Mouse (Mus musculus) embryonic facial prominence, embryonic 15.5 days (tissue): ENCODE data around the gene Bcas3. TPM values are rescaled to one million over a fixed set of nuclear protein-coding genes. Genes with fewer than 3 reads are reported as not detected.

Experiments used
- ATAC-seq: fragments of 200-750 bp; cut with Nextera tagmentation; 2 replicates; pipeline ENCODE4 v1.8.0; 2017; ENCODE audit warnings: low read depth, moderate TSS enrichment; ENCODE audit not compliant: insufficient number of reproducible peaks, low FRiP score, low TSS enrichment
- H3K27ac ChIP-seq: fragments of 300-500 bp; sonication (generic); replicated peaks from 2 replicates; pipeline ENCODE4 v1.5.1; 2015; ENCODE audit warnings: mild to moderate bottlenecking, inconsistent platforms
- H3K27me3 ChIP-seq: fragments of 300-500 bp; sonication (generic); 2 replicates; pipeline ENCODE4 v1.6.1; 2015; ENCODE audit warnings: inconsistent platforms
- H3K36me3 ChIP-seq: fragments of 300-500 bp; sonication (generic); 2 replicates; pipeline ENCODE4 v1.6.1; 2015; ENCODE audit warnings: mild to moderate bottlenecking, inconsistent platforms
- H3K4me1 ChIP-seq: fragments of 300-500 bp; sonication (generic); 2 replicates; pipeline ENCODE4 v1.6.1; 2015; ENCODE audit warnings: inconsistent platforms
- H3K4me2 ChIP-seq: fragments of 300-500 bp; sonication (generic); replicated peaks from 2 replicates; pipeline ENCODE4 v1.6.1; 2015; ENCODE audit warnings: mild to moderate bottlenecking, inconsistent platforms
- H3K4me3 ChIP-seq: fragments of 300-500 bp; sonication (generic); replicated peaks from 2 replicates; pipeline ENCODE4 v1.5.1; 2015; ENCODE audit warnings: mild to moderate bottlenecking, inconsistent platforms
- H3K9ac ChIP-seq: fragments of 300-500 bp; sonication (generic); 2 replicates; pipeline ENCODE4 v1.6.1; 2015; ENCODE audit warnings: inconsistent platforms
- H3K9me3 ChIP-seq: fragments of 300-500 bp; sonication (generic); replicated peaks from 2 replicates; pipeline ENCODE4 v1.6.1; 2016; ENCODE audit warnings: inconsistent platforms
- WGBS: fragments of 180-500 bp; shearing (Covaris S2); methylation state at CpG from one replicate; pipeline ENCODE4 v1.1.7; 2015; 5-methylcytosine and 5-hydroxymethylcytosine counted together
- polyA plus RNA-seq: library from polyadenylated mRNA; unstranded; fragments of >200 nt; fragmentation: Nextera tagmentation; extraction: Ambion mirVana; gene quantifications from 2 replicates; pipeline ENCODE4 v1.2.1, GENCODE M21; 2015

The Bcas3 gene
- polyA plus RNA-seq, 1 experiment from 2014 or later = 32.7 TPM

DNA sequence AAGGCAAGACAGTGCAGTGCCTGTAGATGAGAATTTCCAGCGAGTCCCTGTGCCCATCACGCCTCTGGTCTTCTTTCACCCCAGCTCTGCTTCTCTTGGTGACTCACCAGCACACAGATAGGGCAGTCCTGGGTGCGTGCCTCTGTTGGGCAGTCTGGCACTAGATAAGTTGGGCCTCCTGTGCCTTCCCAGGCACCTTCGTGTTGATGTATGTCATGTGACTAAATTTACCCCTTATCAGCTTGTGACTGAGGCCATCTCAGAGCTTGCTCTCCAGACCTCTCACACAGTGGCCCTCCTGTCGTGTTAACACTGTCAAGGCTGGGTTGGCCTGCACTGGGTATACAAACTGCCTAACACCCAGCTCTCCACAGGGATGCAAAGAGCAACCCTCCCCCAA is 451.1 kb downstream of the Bcas3 start:
- no peak overlapping the region for H3K27ac ChIP-seq
- H3K9ac ChIP-seq = no peak overlapping the region
- no peak overlapping the region for H3K4me3 ChIP-seq
- ATAC-seq = no peak
- WGBS = 87% methylated on average over 5 of the region's 5 CpGs
- H3K9me3 ChIP-seq = no peaks in the 10 kb centered on the region
- no peaks in the 10 kb centered on the region; the same call in 1 of the 2 replicates for H3K4me1 ChIP-seq
- no peaks in the 10 kb centered on the region for H3K27me3 ChIP-seq
- H3K4me2 ChIP-seq = no peak overlapping the region
- H3K36me3 ChIP-seq = no peaks in the 10 kb centered on the region; the same call in 1 of the 2 replicates

DNA sequence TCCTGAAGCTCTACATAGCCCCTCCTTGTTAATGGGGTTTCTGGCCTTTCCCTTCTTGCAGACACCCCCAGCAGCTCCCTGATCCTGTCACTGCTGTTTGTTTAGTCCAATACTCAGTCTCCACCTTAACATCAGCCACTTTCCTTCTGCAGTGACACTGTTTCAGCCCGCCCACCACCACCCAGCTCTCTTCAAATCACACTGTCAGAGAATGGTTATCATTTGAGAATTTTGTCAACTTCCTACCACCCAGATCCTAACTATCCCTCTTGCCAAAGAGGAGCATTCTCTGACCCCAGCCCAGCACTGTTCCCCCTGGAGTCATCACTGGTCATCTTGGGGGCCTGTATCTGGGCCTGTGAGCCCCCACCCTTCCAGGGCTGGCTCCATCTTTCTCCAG is 452.8 kb downstream of the Bcas3 start:
- no peak for ATAC-seq
- H3K4me2 ChIP-seq = no peak overlapping the region
- H3K27me3 ChIP-seq = no peaks in the 10 kb centered on the region
- H3K4me3 ChIP-seq = no peak overlapping the region
- no peak overlapping the region for H3K9ac ChIP-seq
- H3K9me3 ChIP-seq = no peaks in the 10 kb centered on the region
- WGBS = 82% methylated on average over 1 of the region's 1 CpGs
- no peaks in the 10 kb centered on the region; the same call in 1 of the 2 replicates for H3K36me3 ChIP-seq
- no peaks in the 10 kb centered on the region for H3K4me1 ChIP-seq
- no peak overlapping the region for H3K27ac ChIP-seq

DNA sequence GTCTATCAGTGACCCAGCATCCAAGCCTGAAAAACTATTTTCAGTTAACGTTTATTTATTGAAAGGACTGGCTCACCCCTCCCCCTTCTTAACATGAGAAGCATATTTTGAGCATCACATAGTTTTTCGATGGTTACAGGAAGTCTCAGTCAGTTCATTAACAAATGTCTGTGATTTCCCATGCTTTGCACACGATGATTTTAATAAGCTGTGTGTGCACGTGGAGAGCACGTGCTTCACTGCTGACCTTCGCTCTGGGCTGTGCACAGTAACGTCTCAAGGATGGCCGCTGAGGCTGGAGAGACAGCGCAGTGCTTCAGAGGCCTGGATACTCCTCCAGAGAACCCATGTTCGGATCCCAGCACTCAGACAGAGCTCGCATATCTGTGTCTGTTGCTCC is 454.4 kb downstream of the Bcas3 start:
- H3K4me1 ChIP-seq = no peaks in the 10 kb centered on the region
- no peak overlapping the region for H3K9ac ChIP-seq
- 71% methylated on average over 11 of the region's 11 CpGs for WGBS
- H3K36me3 ChIP-seq = no peaks in the 10 kb centered on the region; the same call in 1 of the 2 replicates
- no peaks in the 10 kb centered on the region for H3K27me3 ChIP-seq
- no peak for ATAC-seq
- no peak overlapping the region for H3K4me2 ChIP-seq
- H3K9me3 ChIP-seq = no peaks in the 10 kb centered on the region
- no peak overlapping the region for H3K27ac ChIP-seq
- H3K4me3 ChIP-seq = no peak overlapping the region

DNA sequence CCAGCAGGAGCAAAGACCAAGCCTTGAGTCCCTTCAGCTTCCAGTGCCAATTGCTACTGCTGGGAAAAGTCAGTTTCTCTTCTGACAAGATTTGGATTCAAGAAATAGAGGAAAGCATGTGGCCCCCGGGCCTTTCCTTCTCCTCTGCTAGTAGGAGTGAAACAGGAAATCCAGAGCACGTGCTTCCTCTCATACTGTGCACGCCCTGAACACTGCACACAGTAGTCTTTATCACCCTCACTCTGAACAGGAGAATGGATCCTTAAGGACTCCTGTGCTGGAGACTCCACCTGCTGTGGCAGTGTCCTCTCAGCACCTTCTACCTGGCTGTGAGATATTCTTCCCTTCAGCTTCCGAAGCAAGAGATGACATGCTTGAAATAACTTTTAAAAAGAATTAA is 458.3 kb downstream of the Bcas3 start:
- Histone ChIP-seq H3K9ac (no peak overlapping the region), H3K27me3 (no peaks in the 10 kb centered on the region), H3K27ac (no peak overlapping the region), H3K4me2 (no peak overlapping the region), H3K4me1 (peaks cover 9% of the 10 kb centered on the region; the same call in 1 of the 2 replicates), H3K36me3 (no peaks in the 10 kb centered on the region), H3K9me3 (no peaks in the 10 kb centered on the region), H3K4me3 (no peak overlapping the region)
- WGBS = 62% methylated on average over 4 of the region's 4 CpGs
- no peak for ATAC-seq

DNA sequence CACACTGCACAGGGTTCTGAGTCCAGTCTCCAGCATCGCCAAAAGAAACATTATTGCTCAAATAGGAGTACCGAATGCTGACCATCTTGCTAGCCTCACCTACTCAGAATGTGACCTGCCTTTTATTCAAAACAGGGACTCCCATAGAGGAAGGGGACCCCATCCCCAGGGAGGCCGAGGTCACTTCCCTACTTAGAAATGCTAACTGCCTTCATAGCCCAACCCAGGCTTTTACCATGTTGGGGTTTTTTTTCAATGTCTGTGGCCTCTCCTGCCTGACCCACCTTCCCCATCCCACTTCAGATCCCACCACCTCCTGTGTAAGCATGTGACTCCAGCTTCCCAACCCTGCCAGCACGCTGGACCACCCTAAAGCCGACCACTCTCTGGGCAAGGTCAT is 458.7 kb downstream of the Bcas3 start:
- H3K9ac ChIP-seq = no peak overlapping the region
- ATAC-seq = no peak
- H3K4me3 ChIP-seq = no peak overlapping the region
- peaks cover 13% of the 10 kb centered on the region; the same call in 1 of the 2 replicates for H3K4me1 ChIP-seq
- H3K36me3 ChIP-seq = no peaks in the 10 kb centered on the region
- H3K4me2 ChIP-seq = no peak overlapping the region
- no peak overlapping the region for H3K27ac ChIP-seq
- 92% methylated on average over 5 of the region's 5 CpGs for WGBS
- no peaks in the 10 kb centered on the region for H3K27me3 ChIP-seq
- H3K9me3 ChIP-seq = no peaks in the 10 kb centered on the region

DNA sequence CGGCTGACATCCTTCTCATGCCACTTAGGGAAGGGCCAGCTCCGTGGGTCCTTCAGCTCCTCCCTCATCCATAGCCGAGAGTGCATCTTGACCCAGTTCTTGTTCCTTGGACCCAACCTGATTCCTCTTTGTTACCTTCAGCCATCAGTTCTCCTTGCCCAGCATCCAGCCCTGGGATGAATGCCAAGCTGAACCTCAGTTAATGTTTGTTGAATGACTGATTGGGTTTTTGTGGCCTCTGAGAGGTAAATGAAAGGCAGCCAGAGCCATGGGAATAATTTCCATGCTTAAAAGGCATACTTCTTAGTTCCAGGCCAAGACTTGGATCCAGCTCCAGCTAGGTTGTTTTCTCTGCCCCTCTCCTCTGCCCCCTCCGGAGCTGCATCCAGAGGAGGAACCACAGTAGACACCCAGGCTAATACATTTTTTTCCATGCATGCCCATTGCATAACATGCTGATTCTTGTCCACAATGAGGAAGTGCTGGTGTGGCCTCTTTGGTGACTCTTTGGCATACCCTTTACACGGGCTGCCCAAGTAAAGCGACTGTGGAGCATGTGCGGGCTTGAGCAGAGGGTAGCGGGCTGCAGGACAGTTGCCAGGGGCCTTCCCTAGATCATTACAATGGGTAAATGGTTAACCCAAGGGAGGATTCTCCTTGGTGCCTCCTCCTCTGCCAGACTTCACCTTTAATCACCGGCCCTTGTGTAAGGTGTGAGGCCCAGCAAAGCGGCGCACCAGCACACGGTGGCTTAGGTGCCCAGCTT is 459.4 kb downstream of the Bcas3 start:
- no peak for ATAC-seq
- 76% methylated on average over 12 of the region's 12 CpGs for WGBS
- no peaks in the 10 kb centered on the region for H3K36me3 ChIP-seq
- H3K9ac ChIP-seq = no peak overlapping the region
- no peak overlapping the region for H3K27ac ChIP-seq
- no peak overlapping the region for H3K4me2 ChIP-seq
- no peak overlapping the region for H3K4me3 ChIP-seq
- peaks cover 14% of the 10 kb centered on the region; the same call in 1 of the 2 replicates for H3K4me1 ChIP-seq
- H3K9me3 ChIP-seq = no peaks in the 10 kb centered on the region
- no peaks in the 10 kb centered on the region for H3K27me3 ChIP-seq

DNA sequence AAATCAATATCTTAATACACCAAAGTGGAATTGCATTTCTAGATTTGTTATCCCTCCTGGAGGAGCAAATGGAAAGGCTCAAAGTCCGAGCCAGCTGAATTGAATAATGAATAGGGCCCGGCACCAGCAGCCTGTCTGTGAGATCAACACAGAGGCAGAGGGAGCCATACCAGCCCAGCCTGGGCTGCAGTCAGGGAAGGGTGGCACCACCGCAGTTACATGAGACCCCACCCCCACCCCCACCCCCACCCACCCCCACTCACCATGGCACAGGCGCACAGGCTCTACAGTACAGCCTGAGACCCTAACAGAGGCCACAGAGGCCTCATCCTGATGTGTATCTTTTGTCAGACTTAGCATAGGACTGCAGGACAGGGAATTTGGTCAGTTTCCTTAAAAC is 461.7 kb downstream of the Bcas3 start:
- no peak for ATAC-seq
- Histone ChIP-seq H3K36me3 (no peaks in the 10 kb centered on the region), H3K9me3 (no peaks in the 10 kb centered on the region), H3K9ac (no peak overlapping the region), H3K4me3 (no peak overlapping the region), H3K4me1 (peaks cover 23% of the 10 kb centered on the region), H3K27me3 (no peaks in the 10 kb centered on the region), H3K4me2 (no peak overlapping the region), H3K27ac (no peak overlapping the region)
- 35% methylated on average over 4 of the region's 4 CpGs for WGBS

DNA sequence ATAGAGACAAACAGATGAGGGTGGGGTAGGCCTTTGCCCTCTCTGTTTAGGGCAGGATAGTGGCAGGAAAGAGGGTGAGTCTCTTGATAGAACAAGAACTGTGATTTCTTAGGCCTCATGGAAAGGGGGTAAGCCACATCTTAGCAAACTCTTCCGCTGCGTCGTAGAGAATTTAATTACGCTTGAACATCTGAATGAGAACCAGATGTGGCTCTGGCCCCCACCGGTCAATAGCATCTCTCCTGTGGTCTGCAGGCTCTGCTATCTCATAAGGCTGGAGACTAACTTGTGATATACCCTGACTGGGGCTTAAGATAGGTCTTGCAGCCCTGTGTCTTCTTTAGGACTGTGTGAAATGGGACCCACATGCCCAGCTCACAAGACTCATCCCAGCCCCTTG is 463.5 kb downstream of the Bcas3 start:
- H3K4me2 ChIP-seq = no peak overlapping the region
- no peak overlapping the region for H3K27ac ChIP-seq
- no peaks in the 10 kb centered on the region for H3K27me3 ChIP-seq
- ATAC-seq = no peak
- no peak overlapping the region for H3K4me3 ChIP-seq
- H3K4me1 ChIP-seq = peaks cover 23% of the 10 kb centered on the region
- 37% methylated on average over 5 of the region's 5 CpGs for WGBS
- no peaks in the 10 kb centered on the region for H3K36me3 ChIP-seq
- H3K9ac ChIP-seq = no peak overlapping the region
- H3K9me3 ChIP-seq = no peaks in the 10 kb centered on the region

DNA sequence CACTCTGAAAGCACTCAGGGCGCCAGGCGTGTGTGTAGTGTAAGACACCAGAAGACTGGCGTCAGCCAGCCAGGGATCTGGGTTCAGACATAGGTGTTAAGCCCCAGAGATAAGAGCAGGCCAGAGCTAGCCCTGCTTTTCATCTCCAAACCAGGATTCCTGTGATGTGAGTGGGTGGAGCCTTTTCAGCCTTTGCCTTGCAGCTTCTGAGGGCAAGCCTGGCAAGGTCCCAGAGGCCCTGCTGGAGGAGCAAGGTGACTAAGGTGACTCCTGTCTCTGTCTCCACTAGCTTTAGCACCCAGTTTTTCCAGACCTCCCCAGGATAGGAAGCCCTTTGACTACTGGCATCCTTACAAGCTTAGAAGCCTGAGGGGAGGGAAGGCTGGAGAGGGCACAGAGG is 465.4 kb downstream of the Bcas3 start:
- Histone ChIP-seq H3K9me3 (no peaks in the 10 kb centered on the region), H3K4me2 (no peak overlapping the region), H3K4me3 (no peak overlapping the region), H3K9ac (no peak overlapping the region), H3K27ac (no peak overlapping the region), H3K27me3 (no peaks in the 10 kb centered on the region), H3K4me1 (peaks cover 29% of the 10 kb centered on the region), H3K36me3 (no peaks in the 10 kb centered on the region)
- ATAC-seq = no peak
- WGBS = 73% methylated on average over 3 of the region's 3 CpGs

DNA sequence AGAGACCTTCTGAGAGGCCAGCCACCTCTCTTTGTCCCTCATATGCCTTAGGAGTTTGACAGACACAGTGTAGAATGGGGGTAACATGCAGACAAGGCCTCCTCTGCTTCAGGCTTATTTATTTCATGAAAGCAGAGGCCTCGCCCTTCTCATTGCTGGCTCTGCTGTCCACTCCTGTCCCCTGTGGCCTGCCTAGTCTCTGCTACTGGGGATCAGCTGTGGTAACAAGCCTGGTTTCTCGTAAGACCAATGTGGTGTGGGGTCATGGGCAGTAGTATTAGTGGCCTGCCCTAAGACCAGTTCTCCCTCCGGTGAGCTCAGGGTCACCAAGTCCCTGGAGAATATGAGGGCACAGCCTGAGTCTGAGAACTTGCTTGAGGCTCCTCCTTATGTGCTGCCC is 468.0 kb downstream of the Bcas3 start:
- Histone ChIP-seq H3K27me3 (peaks cover 10% of the 10 kb centered on the region; the same call in 1 of the 2 replicates), H3K4me1 (peaks cover 24% of the 10 kb centered on the region; the same call in 1 of the 2 replicates), H3K27ac (no peak overlapping the region), H3K4me3 (no peak overlapping the region), H3K4me2 (no peak overlapping the region), H3K9me3 (no peaks in the 10 kb centered on the region), H3K9ac (no peak overlapping the region), H3K36me3 (no peaks in the 10 kb centered on the region)
- ATAC-seq = no peak
- 85% methylated on average over 3 of the region's 3 CpGs for WGBS

DNA sequence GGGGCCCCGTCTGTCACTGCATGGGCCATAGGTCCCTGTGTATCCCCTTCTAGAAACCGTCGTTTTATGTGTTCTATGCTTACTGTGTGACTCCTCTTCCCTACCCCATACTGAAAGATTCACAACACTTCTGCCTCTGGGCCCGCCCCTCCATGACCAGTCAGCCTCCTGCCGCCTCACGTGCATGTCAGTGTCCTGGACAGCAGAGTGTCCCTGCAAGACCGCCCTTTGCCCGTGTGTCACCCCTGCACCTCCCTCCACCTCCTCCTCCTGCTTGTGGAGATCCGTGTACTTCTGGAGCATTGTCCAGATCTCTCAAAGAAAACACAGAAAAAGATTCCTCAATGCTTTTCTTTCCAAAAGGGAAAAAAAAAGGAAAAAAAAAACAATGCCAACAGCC is 468.7 kb downstream of the Bcas3 start:
- H3K9me3 ChIP-seq = no peaks in the 10 kb centered on the region
- H3K27ac ChIP-seq = no peak overlapping the region
- 83% methylated on average over 9 of the region's 9 CpGs for WGBS
- no peaks in the 10 kb centered on the region for H3K36me3 ChIP-seq
- no peak for ATAC-seq
- H3K4me3 ChIP-seq = no peak overlapping the region
- H3K27me3 ChIP-seq = peaks cover 14% of the 10 kb centered on the region
- no peak overlapping the region for H3K4me2 ChIP-seq
- H3K9ac ChIP-seq = no peak overlapping the region
- peaks cover 21% of the 10 kb centered on the region; the same call in 1 of the 2 replicates for H3K4me1 ChIP-seq

DNA sequence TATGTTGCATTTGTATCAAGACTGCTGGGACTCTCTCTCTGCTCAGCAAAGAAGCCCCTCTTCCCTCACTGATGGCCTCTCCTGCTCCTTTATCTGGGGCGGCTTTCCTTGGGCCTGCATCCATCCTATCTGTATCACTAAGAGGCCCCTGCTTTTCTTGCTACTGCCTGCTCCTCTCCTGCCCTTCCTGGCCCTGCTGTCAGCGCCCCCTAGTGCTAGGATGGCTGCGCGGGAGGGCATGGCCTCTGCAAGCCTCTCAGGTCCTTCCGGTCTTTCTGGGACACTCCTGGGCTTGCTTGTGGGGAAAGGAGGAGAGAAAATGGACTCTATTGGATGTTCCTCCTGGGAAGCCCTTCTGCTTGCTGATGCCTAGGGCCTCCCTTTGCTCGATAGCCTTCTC is 470.2 kb downstream of the Bcas3 start:
- no peak overlapping the region for H3K4me2 ChIP-seq
- no peak overlapping the region for H3K27ac ChIP-seq
- no peak overlapping the region for H3K9ac ChIP-seq
- H3K4me3 ChIP-seq = no peak overlapping the region
- H3K27me3 ChIP-seq = peaks cover 28% of the 10 kb centered on the region
- H3K9me3 ChIP-seq = no peaks in the 10 kb centered on the region
- no peak for ATAC-seq
- H3K36me3 ChIP-seq = no peaks in the 10 kb centered on the region
- 14% methylated on average over 6 of the region's 6 CpGs for WGBS
- H3K4me1 ChIP-seq = peaks cover 26% of the 10 kb centered on the region; the same call in 1 of the 2 replicates
